Mouse (Mus musculus) erythroblast, embryonic 14.5 days (primary cell): ENCODE measurements at regions not wholly inside any gene's neighbourhood (a gene's known extent, or its start where the extent isn't known, plus 50 kb on each side); places are given as distances from the start of the nearest gene placed in this dataset.

Experiments used
- H3K27me3 ChIP-seq: 2 replicates; pipeline ENCODE4 v1.6.1; 2012; ENCODE audit warnings: inconsistent platforms; ENCODE audit not compliant: control insufficient read depth
- H3K36me3 ChIP-seq: 2 replicates; pipeline ENCODE4 v1.6.1; 2012; ENCODE audit warnings: mild to moderate bottlenecking, inconsistent platforms; ENCODE audit not compliant: control insufficient read depth
- H3K4me1 ChIP-seq: 2 replicates; pipeline ENCODE4 v1.6.1; 2012; ENCODE audit warnings: inconsistent platforms; ENCODE audit not compliant: control insufficient read depth
- H3K4me3 ChIP-seq: replicated peaks from 2 replicates; pipeline ENCODE3; 2012; ENCODE audit warnings: moderate library complexity, mild to moderate bottlenecking, inconsistent platforms
- H3K9me3 ChIP-seq: 2 replicates; pipeline ENCODE4 v1.6.1; 2012; ENCODE audit warnings: low read length, inconsistent platforms, mixed read lengths; ENCODE audit not compliant: control insufficient read depth
- GATA1 ChIP-seq: IDR thresholded peaks from 2 replicates; pipeline ENCODE4 v1.6.1; 2012; ENCODE audit warnings: low read length, inconsistent platforms, mixed read lengths
- TAL1 ChIP-seq: IDR thresholded peaks from 3 replicates; pipeline ENCODE4 v1.6.1; 2012; ENCODE audit warnings: low read length, inconsistent platforms, mixed read lengths

- no peaks in the 10 kb centered on the region for H3K27me3 ChIP-seq
- H3K4me3 ChIP-seq: no peak overlapping the region
- H3K36me3 ChIP-seq: no peaks in the 10 kb centered on the region
- no peaks in the 10 kb centered on the region for H3K9me3 ChIP-seq
- H3K4me1 ChIP-seq: no peaks in the 10 kb centered on the region
- TF ChIP-seq TAL1 (no peak), GATA1 (no peak)
These were observed 499.6 kb downstream of the Ebf1 start for GRCm38 (mm10) chr11:45116702-45117101.

GRCm38 (mm10) chr11:45123276-45123675 lies 506.2 kb downstream of the Ebf1 start:
- Histone ChIP-seq H3K36me3 (no peaks in the 10 kb centered on the region), H3K9me3 (no peaks in the 10 kb centered on the region), H3K4me3 (no peak overlapping the region), H3K27me3 (no peaks in the 10 kb centered on the region), H3K4me1 (no peaks in the 10 kb centered on the region)
- TF ChIP-seq TAL1: no peak
- no peak for TF ChIP-seq GATA1

DNA sequence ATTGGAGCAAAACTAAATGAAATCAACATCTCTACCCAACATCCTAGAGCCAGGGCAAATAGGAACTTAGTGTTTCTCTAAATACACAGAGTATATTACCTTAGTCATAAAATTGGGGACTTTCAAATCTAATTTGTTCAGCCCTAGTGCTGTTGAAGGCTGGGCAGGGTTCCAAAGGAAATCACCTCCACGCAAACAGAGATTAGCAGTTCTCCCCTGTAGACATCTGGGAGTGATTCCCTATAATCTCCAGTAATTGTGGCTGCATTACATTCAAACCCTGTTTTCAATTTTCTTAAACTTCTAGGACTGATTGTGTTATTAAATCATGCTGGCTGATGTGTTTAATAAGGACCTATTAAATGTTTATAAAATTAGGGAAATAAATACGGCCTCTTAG lies 519.7 kb downstream of the Ebf1 start:
- no peaks in the 10 kb centered on the region for H3K4me1 ChIP-seq
- no peaks in the 10 kb centered on the region for H3K9me3 ChIP-seq
- no peaks in the 10 kb centered on the region for H3K27me3 ChIP-seq
- no peak overlapping the region for H3K4me3 ChIP-seq
- TF ChIP-seq GATA1: no peak
- TF ChIP-seq TAL1: no peak
- no peaks in the 10 kb centered on the region for H3K36me3 ChIP-seq

DNA sequence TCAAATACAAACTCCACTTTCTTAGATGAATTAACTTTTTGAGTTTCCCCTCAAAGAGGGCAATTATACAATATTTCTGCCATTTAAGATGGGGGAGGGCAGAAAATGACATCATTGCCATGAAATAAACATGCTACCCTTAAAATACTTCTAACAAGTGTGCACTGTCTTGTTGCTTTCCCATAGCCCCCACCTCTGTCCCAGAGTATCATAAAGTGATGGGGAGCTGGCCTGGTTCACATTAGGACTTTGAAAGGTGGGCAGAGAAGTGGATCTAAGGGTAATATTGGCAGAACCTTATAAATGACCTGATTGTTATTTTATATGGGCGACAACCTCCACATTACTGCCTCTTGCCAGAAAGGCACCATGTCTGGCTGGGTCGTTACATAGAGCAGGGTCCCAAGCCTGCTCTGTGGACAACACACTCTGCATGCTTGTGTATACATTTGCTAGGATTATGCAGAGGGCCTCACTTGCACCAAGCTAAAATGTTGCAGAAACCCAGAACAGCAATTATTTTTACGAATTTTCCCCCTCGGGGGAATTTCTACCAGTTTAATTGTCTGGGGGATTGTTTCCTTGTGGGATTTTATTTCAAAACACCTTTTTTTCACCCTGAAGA lies 521.3 kb downstream of the Ebf1 start:
- TF ChIP-seq TAL1 (no peak), GATA1 (no peak)
- Histone ChIP-seq H3K4me3 (no peak overlapping the region), H3K9me3 (no peaks in the 10 kb centered on the region), H3K36me3 (no peaks in the 10 kb centered on the region), H3K4me1 (no peaks in the 10 kb centered on the region), H3K27me3 (no peaks in the 10 kb centered on the region)

DNA sequence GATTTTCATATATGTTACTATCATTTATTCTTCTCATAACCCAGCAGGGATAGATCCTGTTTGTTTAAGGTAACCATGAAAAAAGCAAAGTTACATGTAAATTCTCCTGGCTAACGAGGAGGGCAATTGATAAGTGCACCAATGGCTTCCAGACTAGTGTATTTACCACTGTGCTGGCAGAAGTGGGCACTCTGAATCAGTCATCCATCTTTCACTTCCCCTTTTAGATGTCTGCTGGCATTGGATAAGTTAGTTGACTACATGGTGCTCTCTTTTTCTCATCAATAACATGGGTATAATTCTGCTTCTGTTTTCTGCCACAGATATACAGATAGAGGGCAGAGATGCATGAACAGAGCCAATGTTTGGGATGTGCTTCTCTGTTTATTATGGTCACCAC lies 523.4 kb downstream of the Ebf1 start:
- H3K9me3 ChIP-seq: no peaks in the 10 kb centered on the region
- H3K36me3 ChIP-seq: no peaks in the 10 kb centered on the region
- H3K27me3 ChIP-seq: no peaks in the 10 kb centered on the region
- no peaks in the 10 kb centered on the region for H3K4me1 ChIP-seq
- TF ChIP-seq TAL1: no peak
- no peak for TF ChIP-seq GATA1
- no peak overlapping the region for H3K4me3 ChIP-seq

GRCm38 (mm10) chr11:45154070-45154469 lies 537.0 kb downstream of the Ebf1 start:
- H3K4me1 ChIP-seq: no peaks in the 10 kb centered on the region
- H3K9me3 ChIP-seq: no peaks in the 10 kb centered on the region
- no peak overlapping the region for H3K4me3 ChIP-seq
- H3K36me3 ChIP-seq: no peaks in the 10 kb centered on the region
- H3K27me3 ChIP-seq: no peaks in the 10 kb centered on the region
- TF ChIP-seq GATA1 (no peak), TAL1 (no peak)

DNA sequence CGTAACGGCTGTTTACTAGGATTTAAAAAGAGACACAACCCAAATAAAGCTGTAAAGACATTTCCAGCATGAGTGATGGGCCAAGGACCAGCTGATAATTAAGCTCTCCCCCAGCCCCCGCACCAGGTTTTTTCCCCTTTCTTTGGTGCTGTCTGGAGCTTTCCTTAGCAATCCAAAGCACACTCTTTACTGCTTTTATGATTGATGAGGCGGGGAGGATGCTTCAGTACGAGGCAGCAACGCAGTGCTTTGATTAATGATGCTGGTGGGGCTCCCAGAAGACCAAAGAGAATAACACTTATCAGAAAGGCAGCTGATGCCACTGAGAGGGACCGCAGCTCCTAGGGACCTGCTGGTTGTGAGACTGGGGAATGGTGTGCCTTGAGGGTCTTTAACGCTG lies 537.4 kb downstream of the Ebf1 start:
- no peaks in the 10 kb centered on the region for H3K36me3 ChIP-seq
- no peaks in the 10 kb centered on the region for H3K9me3 ChIP-seq
- no peak for TF ChIP-seq TAL1
- no peak for TF ChIP-seq GATA1
- no peaks in the 10 kb centered on the region for H3K27me3 ChIP-seq
- no peaks in the 10 kb centered on the region for H3K4me1 ChIP-seq
- no peak overlapping the region for H3K4me3 ChIP-seq

DNA sequence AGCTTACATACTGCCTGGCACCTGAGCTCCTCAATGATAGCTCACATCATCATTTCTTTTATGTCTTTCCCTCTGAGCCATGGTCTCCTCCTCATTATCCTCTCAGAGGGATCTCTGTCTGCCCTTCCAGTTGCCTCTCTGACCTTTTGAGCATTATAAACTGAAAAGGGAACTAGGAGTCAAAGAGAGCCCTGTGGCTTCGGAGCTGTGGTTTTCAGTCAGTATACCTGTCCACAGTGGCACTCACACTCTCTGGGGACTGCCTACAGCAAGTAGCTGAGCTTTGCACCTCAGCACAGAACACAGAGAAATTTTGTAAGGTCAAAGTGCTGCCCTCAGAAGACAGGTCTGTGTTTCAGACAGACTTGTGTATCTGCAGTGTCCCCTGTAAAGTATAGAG lies 538.7 kb downstream of the Ebf1 start:
- Histone ChIP-seq H3K4me3 (no peak overlapping the region), H3K36me3 (no peaks in the 10 kb centered on the region), H3K27me3 (no peaks in the 10 kb centered on the region), H3K9me3 (no peaks in the 10 kb centered on the region), H3K4me1 (no peaks in the 10 kb centered on the region)
- TF ChIP-seq TAL1: no peak
- TF ChIP-seq GATA1: no peak

DNA sequence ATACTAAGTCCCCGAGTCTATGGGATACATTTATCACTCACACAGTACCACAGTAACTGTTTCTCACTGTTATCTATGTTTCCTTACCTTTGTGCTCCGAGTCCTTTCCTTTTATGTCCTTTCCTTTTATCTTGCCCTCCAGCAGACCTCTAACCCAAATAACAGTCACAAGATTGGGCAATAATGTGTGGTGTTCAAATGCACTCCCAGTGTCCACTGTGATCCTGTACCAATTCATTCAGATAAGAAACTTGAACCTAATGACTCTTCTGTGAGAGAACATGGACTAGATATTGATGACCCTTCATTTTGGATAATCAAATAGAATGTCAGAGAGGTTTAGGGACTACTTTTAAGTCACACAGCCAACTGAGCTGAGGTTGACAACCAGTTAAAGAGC lies 541.2 kb downstream of the Ebf1 start:
- Histone ChIP-seq H3K4me3 (no peak overlapping the region), H3K27me3 (no peaks in the 10 kb centered on the region), H3K4me1 (no peaks in the 10 kb centered on the region), H3K9me3 (no peaks in the 10 kb centered on the region), H3K36me3 (no peaks in the 10 kb centered on the region)
- no peak for TF ChIP-seq TAL1
- TF ChIP-seq GATA1: no peak

DNA sequence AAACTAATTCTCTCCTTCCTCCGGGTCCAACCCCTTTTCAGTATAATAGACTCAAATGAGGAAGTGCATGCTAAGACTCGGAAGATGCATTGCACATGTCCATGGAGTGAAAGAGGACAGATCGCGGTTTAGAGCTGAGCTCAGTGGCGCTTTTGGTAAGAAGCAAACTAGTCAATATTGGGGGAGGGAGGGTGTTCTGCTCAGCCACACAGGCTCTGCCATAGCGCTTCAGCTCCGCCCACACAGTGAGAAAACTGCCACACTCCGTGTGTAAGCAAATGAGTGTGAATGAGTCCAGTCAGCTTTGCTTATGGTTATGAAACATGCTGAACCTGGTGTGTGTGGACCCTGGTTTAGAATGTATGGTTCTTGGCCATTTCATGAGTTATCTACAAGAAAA lies 543.8 kb downstream of the Ebf1 start:
- Histone ChIP-seq H3K27me3 (no peaks in the 10 kb centered on the region), H3K9me3 (no peaks in the 10 kb centered on the region), H3K4me3 (no peak overlapping the region), H3K36me3 (no peaks in the 10 kb centered on the region), H3K4me1 (no peaks in the 10 kb centered on the region)
- no peak for TF ChIP-seq TAL1
- TF ChIP-seq GATA1: no peak
